Mouse (Mus musculus) ovary, postnatal 36 days (tissue): ENCODE results near the gene Nckap1.

Experiments used
- DNase-seq: peaks from one replicate; pipeline ENCODE4 v3.0.0; 2022; ENCODE audit warnings: low spot score, mixed read lengths

Gene Nckap1

GRCm38 (mm10) chr2:80581043-80581711, at the start of gene Nckap1:
Nckap1 (minus strand) TSS chr2:80581380.
- peak; percentile 93 for DNase-seq

- no peak for DNase-seq
These were observed 43.3 kb upstream of the Nckap1 start for GRCm38 (mm10) chr2:80624523-80624922.

- DNase-seq, result no peak
These were observed 40.7 kb upstream of the Nckap1 start for GRCm38 (mm10) chr2:80621921-80622320.

- no peak for DNase-seq
These were observed 37.8 kb upstream of the Nckap1 start for GRCm38 (mm10) chr2:80618991-80619390.

- DNase-seq, result peak; percentile 92
These were observed 35.9 kb upstream of the Nckap1 start, which contains the start of the genes Dusp19 and Nup35 for GRCm38 (mm10) chr2:80616854-80617737. Dusp19 (plus strand) TSS chr2:80617045. Nup35 (plus strand) TSS chr2:80617236.

GRCm38 (mm10) chr2:80612796-80613195, 31.6 kb upstream of the Nckap1 start:
- no peak for DNase-seq

- no peak for DNase-seq
These were observed 31.1 kb upstream of the Nckap1 start for GRCm38 (mm10) chr2:80612286-80612685.

- no peak for DNase-seq
These were observed 22.7 kb upstream of the Nckap1 start for GRCm38 (mm10) chr2:80603771-80604426.

GRCm38 (mm10) chr2:80602756-80603155, 21.6 kb upstream of the Nckap1 start:
- no peak for DNase-seq

- no peak for DNase-seq
These were observed 19.4 kb upstream of the Nckap1 start for GRCm38 (mm10) chr2:80600611-80601010.

- DNase-seq, result no peak
These were observed 18.7 kb upstream of the Nckap1 start for GRCm38 (mm10) chr2:80599850-80600249.

GRCm38 (mm10) chr2:80596960-80597359, 15.8 kb upstream of the Nckap1 start:
- DNase-seq, result no peak

- DNase-seq, result no peak
These were observed 13.2 kb upstream of the Nckap1 start for GRCm38 (mm10) chr2:80594215-80594918.

- no peak for DNase-seq
These were observed 1.2 kb upstream of the Nckap1 start for GRCm38 (mm10) chr2:80582356-80582755.

- DNase-seq, result no peak
These were observed 744 bp downstream of the Nckap1 start for GRCm38 (mm10) chr2:80580311-80580961.

- DNase-seq, result no peak
These were observed 1.8 kb downstream of the Nckap1 start for GRCm38 (mm10) chr2:80579253-80579891.

GRCm38 (mm10) chr2:80577286-80577685, 3.9 kb downstream of the Nckap1 start:
- no peak for DNase-seq

- no peak for DNase-seq
These were observed 10.5 kb downstream of the Nckap1 start for GRCm38 (mm10) chr2:80570656-80571055.

- no peak for DNase-seq
These were observed 13.8 kb downstream of the Nckap1 start for GRCm38 (mm10) chr2:80567411-80567810.

- DNase-seq, result no peak
These were observed 18.9 kb downstream of the Nckap1 start for GRCm38 (mm10) chr2:80562253-80562652.

GRCm38 (mm10) chr2:80561478-80561877, 19.7 kb downstream of the Nckap1 start:
- no peak for DNase-seq
